Mouse (Mus musculus): ENCODE measurements around the gene Edrf1. TPM values are rescaled to one million over a fixed set of nuclear protein-coding genes. Genes with fewer than 3 reads are reported as not detected.

Gene Edrf1
- total RNA-seq, 4 experiments from 2014 or later = 6.2 to 8.1 (median 7.8) TPM

Other genes with a start within 250 kb of the Edrf1 start
- not detected for gene Tex36, start 35.4 kb upstream of the Edrf1 start, total RNA-seq (2022)
- not detected for gene Mmp21, start 42.5 kb downstream of the Edrf1 start, total RNA-seq (2022)
- 100 to 1,000 TPM in 1 of 4 experiments, 10 to 100 TPM in 3; 87.6 to 108 (median 91.9) TPM for gene Bccip, start 71.8 kb downstream of the Edrf1 start, total RNA-seq (2022)
- 10 to 100 TPM; 14.6 to 16.8 (median 15.4) TPM for gene Uros, start 72.5 kb downstream of the Edrf1 start, total RNA-seq (2022)
- gene Fank1, start 139.3 kb downstream of the Edrf1 start, total RNA-seq (2022) = not detected
- 10 to 100 TPM; 36.5 to 59.5 (median 45.3) TPM for gene Dhx32, start 145.2 kb downstream of the Edrf1 start, total RNA-seq (2022)

All from gastrocnemius, adult 8-10 months (tissue).